Mouse (Mus musculus): ENCODE data around the gene Ankrd24. TPM values are rescaled to one million over a fixed set of nuclear protein-coding genes. Genes with fewer than 3 reads are reported as not detected.
"Not testable (repeated sequence)": the region's sequence is repeated elsewhere in the genome, so short reads cannot be mapped to it uniquely, and the experiment has no call there.

Ankrd24 gene
- polyA plus RNA-seq, 1 experiment = 14.0 TPM

GRCm38 (mm10) chr10:81655178-81655577 is 26.8 kb downstream of the Ankrd24 start:
- no peaks in the 10 kb centered on the region for H3K27me3 ChIP-seq (ENCODE audit: control insufficient read depth, insufficient read depth, low read length)
- H3K4me1 ChIP-seq (ENCODE audit: control insufficient read depth, insufficient read depth, insufficient read length) = no peaks in the 10 kb centered on the region
- 96% methylated on average over 10 of the region's 10 CpGs for WGBS
- no peak overlapping the region for H3K27ac ChIP-seq (ENCODE audit: insufficient read depth, low read length)
- H3K4me3 ChIP-seq (ENCODE audit: extremely low read depth, insufficient read depth, insufficient read length) = no peak overlapping the region
- H3K36me3 ChIP-seq (ENCODE audit: control insufficient read depth, insufficient read depth, low read length) = peaks cover 3% of the 10 kb centered on the region
- DNase-seq (ENCODE audit: low read depth in 1 of 2, low spot score in 2 of 2) = no peak
- no peak for TF ChIP-seq CTCF (IDR thresholded peaks at IDR 0.05; ENCODE audit: extremely low read depth, insufficient read depth, insufficient read length, insufficient replicate concordance)

GRCm38 (mm10) chr10:81656174-81656573 is 27.8 kb downstream of the Ankrd24 start:
- TF ChIP-seq CTCF (IDR thresholded peaks at IDR 0.05; ENCODE audit: extremely low read depth, insufficient read depth, insufficient read length, insufficient replicate concordance) = no peak
- TF ChIP-seq POLR2A (IDR thresholded peaks at IDR 0.05; ENCODE audit: low read depth, low read length) = no peak
- Histone ChIP-seq H3K4me3 (ENCODE audit: extremely low read depth, insufficient read depth, insufficient read length) (no peak overlapping the region), H3K36me3 (ENCODE audit: control insufficient read depth, insufficient read depth, low read length) (peaks cover 3% of the 10 kb centered on the region), H3K27me3 (ENCODE audit: control insufficient read depth, insufficient read depth, low read length) (no peaks in the 10 kb centered on the region), H3K27ac (ENCODE audit: insufficient read depth, low read length) (no peak overlapping the region), H3K4me1 (ENCODE audit: control insufficient read depth, insufficient read depth, insufficient read length) (no peaks in the 10 kb centered on the region)
- 97% methylated on average over 2 of the region's 2 CpGs for WGBS
- no peak for DNase-seq (ENCODE audit: low read depth in 1 of 2, low spot score in 2 of 2)

- not testable (repeated sequence) for H3K27ac ChIP-seq (ENCODE audit: insufficient read depth, low read length); DNase-seq (ENCODE audit: low read depth in 1 of 2, low spot score in 2 of 2); H3K4me1 ChIP-seq (ENCODE audit: control insufficient read depth, insufficient read depth, insufficient read length); H3K4me3 ChIP-seq (ENCODE audit: extremely low read depth, insufficient read depth, insufficient read length); H3K27me3 ChIP-seq (ENCODE audit: control insufficient read depth, insufficient read depth, low read length); H3K36me3 ChIP-seq (ENCODE audit: control insufficient read depth, insufficient read depth, low read length)
- no CpG with 5 or more reads among the region's 18 CpGs for WGBS
These were observed 58.8 kb downstream of the Ankrd24 start for GRCm38 (mm10) chr10:81687114-81687513.

Other genes starting within 250 kb of the Ankrd24 start
- 47.9 and 71.7 TPM in 2 replicates for gene Dohh, start 244.1 kb upstream of the Ankrd24 start, polyA plus RNA-seq (2012; rRNA removed)
- 2.3 and 2.9 TPM in 2 replicates for gene Gm48551, start 244.1 kb upstream of the Ankrd24 start, polyA plus RNA-seq (2012; rRNA removed)
- gene Gm48552, start 239.5 kb upstream of the Ankrd24 start, polyA plus RNA-seq (2012; rRNA removed) = 2.9 and 6.4 TPM in 2 replicates
- gene Smim24, start 235.5 kb upstream of the Ankrd24 start, polyA plus RNA-seq (2012; rRNA removed) = 18.3 and 22.9 TPM in 2 replicates
- 26.0 and 32.4 TPM in 2 replicates for gene Nfic, start 172.9 kb upstream of the Ankrd24 start, polyA plus RNA-seq (2012; rRNA removed)
- gene Celf5, start 145.8 kb upstream of the Ankrd24 start, polyA plus RNA-seq (2012; rRNA removed) = 0.33 and 0.70 TPM in 2 replicates
- 198 and 259 TPM in 2 replicates for gene Ncln, start 132.1 kb upstream of the Ankrd24 start, polyA plus RNA-seq (2012; rRNA removed)
- 127 and 168 TPM in 2 replicates for gene S1pr4, start 128.4 kb upstream of the Ankrd24 start, polyA plus RNA-seq (2012; rRNA removed)
- 14.8 and 15.1 TPM in 2 replicates for gene Gna15, start 104.3 kb upstream of the Ankrd24 start, polyA plus RNA-seq (2012; rRNA removed)
- gene Gna11, start 83.3 kb upstream of the Ankrd24 start, polyA plus RNA-seq (2012; rRNA removed) = 33.8 and 38.9 TPM in 2 replicates
- 702 and 1,172 TPM in 2 replicates for gene Aes, start 69.1 kb upstream of the Ankrd24 start, polyA plus RNA-seq (2012; rRNA removed)
- gene Tle2, start 54.0 kb upstream of the Ankrd24 start, polyA plus RNA-seq (2012; rRNA removed) = 49.9 and 58.6 TPM in 2 replicates
- 14.3 and 15.6 TPM in 2 replicates for gene Tle6, start 27.5 kb upstream of the Ankrd24 start, polyA plus RNA-seq (2012; rRNA removed)
- gene BC025920, start 22.3 kb upstream of the Ankrd24 start, polyA plus RNA-seq (2012; rRNA removed) = 1.8 TPM in 2 replicates
- gene Sirt6, start 743 bp upstream of the Ankrd24 start, polyA plus RNA-seq (2012; rRNA removed) = 30.3 and 39.4 TPM in 2 replicates
- 0.29 and 0.40 TPM in 2 replicates for gene Gm10778, start 20.5 kb downstream of the Ankrd24 start, polyA plus RNA-seq (2012; rRNA removed)
- 0.34 and 0.41 TPM in 2 replicates for gene Zfp433, start 76.3 kb downstream of the Ankrd24 start, polyA plus RNA-seq (2012; rRNA removed)
- gene Gm3055, start 142.6 kb downstream of the Ankrd24 start, polyA plus RNA-seq (2012; rRNA removed) = 0.39 and 0.41 TPM in 2 replicates
- gene Gm4767, start 183.6 kb downstream of the Ankrd24 start, polyA plus RNA-seq (2012; rRNA removed) = not detected in 2 replicates
- 0.28 TPM in 1 of 2 replicates, not detected in the other for gene Gm32687, start 235.4 kb downstream of the Ankrd24 start, polyA plus RNA-seq (2012; rRNA removed)

All from spleen, adult 2 months (tissue).